Mouse (Mus musculus): ENCODE measurements around the gene Ergic1.
A peak's percentile ranks its signal among the peaks of the same experiment; 100 is the strongest.

Ergic1 gene

DNA sequence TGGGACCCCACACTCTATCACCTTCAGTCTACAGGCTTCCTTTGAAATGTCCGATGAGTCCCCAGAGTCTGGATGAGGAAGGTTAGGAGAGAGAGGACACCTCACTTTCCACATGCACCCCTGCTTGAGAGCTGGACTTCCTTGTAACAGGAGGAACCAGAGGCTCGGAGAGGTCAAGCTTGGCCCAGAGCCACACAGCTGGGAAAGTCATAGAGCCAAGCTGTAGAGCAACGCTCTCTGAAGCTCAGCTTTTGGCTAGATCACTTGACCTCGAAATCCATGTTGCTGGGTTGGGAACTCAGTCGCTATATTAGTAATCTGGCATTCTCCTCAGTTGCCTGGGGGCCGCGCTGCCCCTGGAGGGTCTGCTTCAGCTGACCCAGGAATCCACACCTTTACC lies 15.5 kb downstream of the Ergic1 start:
- DNase-seq = no peak

GRCm38 (mm10) chr17:26577309-26577708 lies 16.0 kb downstream of the Ergic1 start:
- no peak for DNase-seq

GRCm38 (mm10) chr17:26578162-26578561 lies 16.9 kb downstream of the Ergic1 start:
- no peak for DNase-seq

GRCm38 (mm10) chr17:26578771-26579170 lies 17.5 kb downstream of the Ergic1 start:
- no peak for DNase-seq

- no peak for DNase-seq
Observed at GRCm38 (mm10) chr17:26579396-26579795, 18.1 kb downstream of the Ergic1 start.

- DNase-seq = no peak
Observed at GRCm38 (mm10) chr17:26580873-26581401, 19.6 kb downstream of the Ergic1 start.

- DNase-seq = peak; percentile 64
Observed at GRCm38 (mm10) chr17:26582297-26582696, 21.0 kb downstream of the Ergic1 start.

DNA sequence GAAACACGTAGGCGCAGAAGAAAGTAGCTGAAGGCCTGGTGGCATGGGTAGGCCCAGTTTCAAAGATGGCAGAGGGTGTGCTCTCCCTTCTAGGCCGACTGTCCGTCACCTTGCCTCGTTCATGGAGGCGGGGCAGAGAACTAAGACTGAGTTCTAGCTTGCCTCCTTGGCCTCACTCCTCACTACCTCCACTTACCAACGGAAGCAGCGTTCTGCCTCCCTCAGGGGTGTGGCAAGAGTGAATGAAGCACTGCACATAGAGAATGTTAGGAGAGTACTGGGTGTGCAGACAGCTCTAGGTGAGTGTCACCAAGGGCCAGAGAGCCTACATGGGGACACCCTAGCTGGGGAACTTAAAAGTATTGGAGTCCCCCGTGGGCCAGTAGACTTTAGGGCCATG lies 21.8 kb downstream of the Ergic1 start:
- DNase-seq = no peak

GRCm38 (mm10) chr17:26583606-26584005 lies 22.3 kb downstream of the Ergic1 start:
- no peak for DNase-seq

DNA sequence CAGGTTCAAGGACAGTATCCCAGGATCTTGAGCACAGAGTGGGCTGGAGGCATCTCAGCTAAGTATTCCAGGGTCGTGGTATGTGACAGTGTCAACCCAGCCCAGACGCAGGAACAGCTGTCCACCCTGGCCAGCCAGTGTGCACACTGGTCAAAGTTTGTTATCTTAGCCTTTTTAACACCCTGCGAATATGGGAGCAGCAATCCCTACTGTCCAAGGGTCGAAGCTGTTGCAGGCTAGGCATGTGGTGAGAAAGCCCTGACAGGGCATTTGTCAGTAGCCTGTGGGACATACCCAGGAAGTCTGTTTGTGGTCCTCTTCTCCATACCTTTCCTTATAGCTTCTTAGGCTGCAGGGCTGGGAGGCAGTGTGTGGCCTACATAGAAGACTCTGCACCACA lies 22.8 kb downstream of the Ergic1 start:
- DNase-seq = no peak

DNA sequence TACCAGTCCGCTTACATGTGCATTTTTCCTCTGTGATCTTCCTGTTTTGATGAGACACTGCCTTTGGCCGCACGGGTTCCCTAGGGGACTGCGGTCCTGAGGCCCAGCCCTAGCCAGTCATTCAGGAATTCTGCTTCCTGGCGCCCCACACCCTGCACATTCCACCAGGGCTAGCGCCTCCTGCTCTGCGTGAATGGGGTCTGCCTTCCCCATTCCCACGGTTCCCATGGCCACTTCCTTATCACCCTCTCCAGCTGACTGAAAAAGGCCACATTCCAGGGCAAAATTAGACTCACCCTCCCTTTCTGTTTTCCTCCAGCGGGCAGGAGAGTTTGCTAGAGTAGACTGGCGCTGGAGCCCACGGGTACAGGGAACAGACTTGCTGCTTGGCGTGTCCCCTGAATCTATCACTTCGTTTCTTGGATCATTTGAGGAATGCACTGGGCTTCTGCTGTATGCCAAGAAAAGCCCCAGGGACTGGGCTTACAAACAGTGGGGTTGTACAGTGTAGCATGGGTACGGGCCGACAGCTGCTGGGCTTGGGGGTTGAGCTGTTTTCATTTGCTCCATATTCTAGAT lies 23.4 kb downstream of the Ergic1 start:
- peak; percentile 78 for DNase-seq

GRCm38 (mm10) chr17:26587961-26588487 lies 26.7 kb downstream of the Ergic1 start:
- DNase-seq = no peak

DNA sequence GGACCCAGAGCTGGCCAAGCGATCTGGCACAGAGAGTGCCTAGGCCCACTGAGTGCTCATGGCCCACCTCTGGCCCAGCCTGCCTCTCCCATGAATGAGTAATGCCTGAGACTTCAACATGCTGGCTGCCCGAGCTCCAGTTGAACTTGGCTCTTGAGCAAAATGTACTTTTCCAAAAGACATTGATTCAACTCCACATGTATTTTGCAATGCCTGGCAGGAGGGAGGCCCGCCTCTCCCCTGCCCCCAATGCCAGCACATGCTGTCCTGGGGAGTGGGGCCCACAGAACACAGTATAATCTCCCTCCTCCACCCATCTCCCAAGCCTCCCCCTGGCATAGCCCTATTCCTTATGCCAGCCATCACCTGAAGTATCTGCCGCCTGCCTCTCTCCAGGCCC lies 31.2 kb downstream of the Ergic1 start:
- DNase-seq = no peak

- DNase-seq = no peak
Observed at GRCm38 (mm10) chr17:26593199-26593598, 31.9 kb downstream of the Ergic1 start.

DNA sequence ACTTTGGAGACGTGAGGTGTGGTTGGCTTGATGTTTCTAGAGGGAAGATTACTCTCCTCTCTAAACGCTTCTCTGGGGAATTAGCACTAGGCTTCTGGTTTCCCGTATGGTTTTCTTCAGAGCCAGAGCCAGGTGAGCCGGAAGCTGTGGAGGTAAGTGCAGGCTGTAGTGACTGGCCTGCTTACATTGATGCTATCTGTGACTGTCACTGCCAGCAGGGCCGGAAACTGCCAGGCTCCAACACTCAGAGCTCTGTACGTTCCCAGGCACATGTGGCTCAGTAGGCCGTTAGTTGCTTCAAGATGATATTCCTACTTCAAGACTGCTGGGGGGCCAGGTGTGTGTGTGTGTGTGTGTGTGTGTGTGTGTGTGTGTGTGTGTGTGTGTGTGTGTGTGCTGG lies 32.9 kb downstream of the Ergic1 start:
- DNase-seq = no peak

GRCm38 (mm10) chr17:26594958-26595357 lies 33.7 kb downstream of the Ergic1 start:
- no peak for DNase-seq

DNA sequence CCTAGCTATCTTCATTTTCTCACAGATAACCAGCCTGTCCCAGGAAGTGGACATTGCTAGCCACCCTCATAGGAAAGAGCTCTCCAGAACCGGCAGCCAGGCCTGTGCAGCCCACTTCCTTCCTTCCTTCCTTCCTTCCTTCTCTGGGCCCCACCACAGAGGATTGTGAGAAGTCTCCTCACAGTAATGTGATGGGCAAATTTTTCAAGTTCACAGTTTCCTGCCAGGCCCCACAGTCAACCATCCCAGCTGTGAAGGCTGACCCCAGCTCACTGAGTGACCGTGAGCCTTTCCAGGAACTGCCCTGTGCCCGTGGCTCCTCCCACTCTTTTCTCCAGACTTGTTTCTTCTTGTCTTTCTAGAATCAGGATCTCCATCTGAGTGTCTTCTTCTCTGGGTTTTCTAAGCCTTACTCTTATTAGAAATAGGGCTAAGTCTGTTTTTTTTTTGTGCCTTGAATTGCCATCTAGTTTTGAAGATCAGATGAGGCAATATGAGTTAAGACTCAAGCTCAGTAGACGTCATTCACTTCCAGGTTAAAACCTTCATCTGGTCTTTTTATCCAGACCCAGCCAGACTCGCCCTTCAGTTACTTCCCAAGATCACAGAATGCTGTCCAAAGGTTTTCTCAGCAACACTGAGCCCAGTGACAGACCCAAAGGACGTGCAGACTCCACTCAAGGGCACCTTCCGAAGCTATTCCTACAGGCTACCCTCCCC lies 34.3 kb downstream of the Ergic1 start:
- no peak for DNase-seq

GRCm38 (mm10) chr17:26596168-26596658 lies 34.9 kb downstream of the Ergic1 start:
- peak; percentile 75 for DNase-seq

GRCm38 (mm10) chr17:26596856-26597481 lies 35.7 kb downstream of the Ergic1 start:
- DNase-seq = no peak

GRCm38 (mm10) chr17:26598845-26599244 lies 37.6 kb downstream of the Ergic1 start:
- no peak for DNase-seq

GRCm38 (mm10) chr17:26600913-26601447 lies 39.7 kb downstream of the Ergic1 start:
- no peak for DNase-seq

DNA sequence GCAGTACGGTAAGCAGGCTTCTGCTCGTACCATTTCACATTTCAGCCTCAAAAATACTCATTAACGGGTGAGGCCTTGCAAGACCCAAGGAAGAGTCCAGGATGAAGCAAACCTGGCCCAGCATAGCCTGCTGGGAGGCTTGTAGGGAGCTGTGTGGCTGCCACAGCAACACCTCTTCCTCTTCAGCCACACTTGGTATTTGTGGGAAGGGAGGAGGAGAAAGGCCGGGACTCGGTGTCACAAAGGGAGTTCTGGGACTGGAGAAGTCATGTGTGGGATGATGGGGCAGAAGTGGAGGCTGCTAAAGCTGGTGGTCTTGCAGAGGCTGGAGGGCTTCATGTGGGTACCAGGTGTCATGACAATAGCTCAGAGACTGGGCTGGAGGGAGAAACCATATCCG lies 40.2 kb downstream of the Ergic1 start:
- DNase-seq = no peak

DNA sequence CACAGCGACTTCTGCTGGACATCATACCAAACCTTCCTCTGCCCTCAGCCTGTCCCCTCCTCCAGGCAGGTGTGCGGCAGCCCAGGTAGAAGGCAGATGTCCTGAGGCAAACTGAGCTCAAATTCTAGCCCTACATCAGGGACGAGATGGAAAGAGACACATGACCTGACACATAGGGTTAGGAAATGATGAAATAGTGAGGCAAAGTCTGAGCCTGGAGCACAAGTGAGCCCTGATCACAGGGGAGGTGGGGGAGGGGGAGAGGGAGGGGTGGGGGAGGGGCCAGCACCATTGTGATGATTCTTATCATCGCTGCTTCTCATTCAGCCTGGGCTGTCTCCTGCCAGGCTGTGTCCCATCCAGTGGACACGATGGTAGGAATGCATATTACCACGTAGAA lies 40.6 kb downstream of the Ergic1 start:
- no peak for DNase-seq
